Mouse (Mus musculus) kidney, embryonic 15.5 days (tissue): ENCODE measurements at regions not wholly inside any gene's neighbourhood (a gene's known extent, or its start where the extent isn't known, plus 50 kb on each side); places are given as distances from the start of the nearest gene placed in this dataset.
A peak's percentile ranks its signal among the peaks of the same experiment; 100 is the strongest.

Source experiments
- ATAC-seq: fragments of 200-750 bp; cut with Nextera tagmentation; replicated peaks from 2 replicates; pipeline ENCODE4 v1.8.0; 2017; ENCODE audit warnings: moderate TSS enrichment; ENCODE audit not compliant: low FRiP score
- H3K27ac ChIP-seq: fragments of 300-500 bp; sonication (generic); 2 replicates; pipeline ENCODE4 v1.5.1; 2015; ENCODE audit warnings: mild to moderate bottlenecking, inconsistent platforms
- H3K27me3 ChIP-seq: fragments of 300-500 bp; sonication (generic); 2 replicates; pipeline ENCODE4 v1.6.1; 2015; ENCODE audit warnings: inconsistent platforms
- H3K36me3 ChIP-seq: fragments of 300-500 bp; sonication (generic); 2 replicates; pipeline ENCODE4 v1.6.1; 2015; ENCODE audit warnings: inconsistent platforms
- H3K4me1 ChIP-seq: fragments of 300-500 bp; sonication (generic); 2 replicates; pipeline ENCODE4 v1.6.1; 2015; ENCODE audit warnings: inconsistent platforms
- H3K4me2 ChIP-seq: fragments of 300-500 bp; sonication (generic); 2 replicates; pipeline ENCODE4 v1.6.1; 2015; ENCODE audit warnings: moderate library complexity, mild to moderate bottlenecking, inconsistent platforms
- H3K4me3 ChIP-seq: fragments of 300-500 bp; sonication (generic); replicated peaks from 2 replicates; pipeline ENCODE4 v1.5.1; 2015; ENCODE audit warnings: mild to moderate bottlenecking, inconsistent platforms
- H3K9ac ChIP-seq: fragments of 300-500 bp; sonication (generic); 2 replicates; pipeline ENCODE4 v1.6.1; 2015; ENCODE audit warnings: mild to moderate bottlenecking, inconsistent platforms
- H3K9me3 ChIP-seq: fragments of 300-500 bp; sonication (generic); replicated peaks from 2 replicates; pipeline ENCODE4 v1.6.1; 2016; ENCODE audit warnings: inconsistent platforms
- WGBS: fragments of 180-500 bp; shearing (Covaris S2); methylation state at CpG from one replicate; pipeline ENCODE4 v1.1.7; 2015; ENCODE audit warnings: mixed read lengths; 5-methylcytosine and 5-hydroxymethylcytosine counted together

DNA sequence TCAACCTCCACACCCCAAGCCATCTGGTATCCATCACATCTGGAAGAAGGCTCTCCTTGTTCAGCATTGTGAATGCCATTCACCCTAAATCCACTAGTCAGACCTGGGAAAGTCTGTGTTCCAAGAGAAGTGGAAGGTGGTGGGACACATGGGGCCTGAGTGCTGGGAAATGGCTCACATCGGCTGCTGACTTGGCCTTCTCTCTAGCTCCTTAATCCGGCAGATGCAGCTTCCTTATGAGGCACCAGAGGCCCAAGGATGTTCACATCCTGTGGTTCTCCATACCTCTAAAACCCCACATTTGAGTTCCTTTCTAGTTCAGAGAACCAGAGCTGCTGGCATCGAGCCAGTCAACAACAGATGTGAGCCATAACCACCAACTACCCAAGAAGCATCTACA is 142.9 kb downstream of the Dad1 start:
- Histone ChIP-seq H3K4me1 (peaks cover 22% of the 10 kb centered on the region), H3K4me3 (no peak overlapping the region), H3K27ac (no peak overlapping the region), H3K9ac (no peak overlapping the region), H3K9me3 (no peaks in the 10 kb centered on the region), H3K4me2 (no peak overlapping the region), H3K27me3 (no peaks in the 10 kb centered on the region), H3K36me3 (no peaks in the 10 kb centered on the region)
- 81% methylated on average over 3 of the region's 3 CpGs for WGBS
- ATAC-seq: no peak

DNA sequence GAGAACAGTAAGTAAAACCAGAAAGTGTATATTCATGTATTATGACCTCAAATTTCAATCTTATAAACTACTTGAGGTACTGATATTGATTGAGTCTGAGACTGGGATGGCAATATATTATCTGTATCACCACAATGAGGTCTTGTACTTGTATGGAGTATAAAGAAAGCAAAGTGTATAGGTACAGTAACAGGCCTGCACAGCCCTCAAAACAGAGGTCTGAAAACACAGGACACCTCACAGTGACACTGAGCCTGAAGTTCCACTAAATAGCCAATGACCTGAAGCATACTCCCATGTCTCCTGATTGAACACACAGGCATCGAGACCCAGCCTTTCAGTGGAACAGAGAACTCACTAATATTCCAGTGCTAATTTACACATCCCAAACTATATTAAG is 144.8 kb downstream of the Dad1 start:
- Histone ChIP-seq H3K27ac (peak overlapping the region; percentile 19; the same call in 1 of the 2 replicates), H3K4me1 (peaks cover 22% of the 10 kb centered on the region)

DNA sequence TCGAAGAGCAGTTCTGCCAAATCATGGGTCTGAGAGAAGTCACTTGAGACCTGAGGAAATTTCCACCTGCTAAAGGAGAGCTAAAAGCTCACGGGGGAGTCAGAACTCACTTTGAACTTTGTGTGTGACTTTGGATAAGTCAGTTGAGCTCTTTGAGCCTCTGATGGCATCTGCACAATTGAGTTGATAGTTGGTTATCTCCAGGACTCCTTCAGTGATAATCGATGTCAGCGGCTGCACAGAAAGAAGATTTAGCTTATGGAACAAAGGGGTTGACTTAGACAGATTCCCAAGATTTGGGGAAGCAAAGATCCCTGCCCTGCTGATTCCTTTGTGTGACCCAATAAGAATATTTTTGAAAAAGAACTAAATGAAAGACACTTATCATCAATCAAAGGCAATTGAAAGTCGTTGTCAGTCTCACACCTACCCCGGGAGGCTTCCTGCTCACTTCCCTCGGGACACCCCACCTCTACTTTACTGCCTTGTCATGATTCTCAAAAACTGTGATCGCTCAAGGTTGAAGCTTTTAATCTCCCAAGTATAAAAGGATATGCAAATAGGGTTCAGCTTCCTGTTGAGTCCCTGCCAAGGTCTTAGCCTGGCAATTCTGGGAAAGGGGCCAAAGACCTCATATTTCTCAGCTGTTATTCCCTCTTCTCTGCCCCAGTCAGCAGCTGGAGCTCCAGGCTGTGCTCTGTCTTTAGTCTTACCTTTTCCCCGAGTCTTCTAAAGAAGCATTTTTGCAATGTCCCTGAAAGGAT is 145.4 kb downstream of the Dad1 start:
- H3K4me3 ChIP-seq: no peak overlapping the region
- 0 out of 2 replicates have a peak overlapping the region, but pooled peaks have one; percentile 14 for H3K4me2 ChIP-seq
- H3K4me1 ChIP-seq: peaks cover 22% of the 10 kb centered on the region
- H3K36me3 ChIP-seq: no peaks in the 10 kb centered on the region
- H3K27ac ChIP-seq: peak overlapping the region; percentile 19; the same call in 1 of the 2 replicates
- WGBS: 19% methylated on average over 9 of the region's 9 CpGs
- no peaks in the 10 kb centered on the region for H3K27me3 ChIP-seq
- ATAC-seq: peak; percentile 74; the same call in 1 of the 2 replicates
- no peaks in the 10 kb centered on the region for H3K9me3 ChIP-seq
- H3K9ac ChIP-seq: no peak overlapping the region

More for the DNA sequence above, 144.8 kb downstream of the Dad1 start:
- no peaks in the 10 kb centered on the region for H3K36me3 ChIP-seq
- no peak for ATAC-seq
- no peak overlapping the region for H3K4me2 ChIP-seq
- H3K9ac ChIP-seq: no peak overlapping the region
- no peak overlapping the region for H3K4me3 ChIP-seq
- 74% methylated on average over 1 of the region's 1 CpGs for WGBS
- no peaks in the 10 kb centered on the region for H3K9me3 ChIP-seq
- H3K27me3 ChIP-seq: no peaks in the 10 kb centered on the region

DNA sequence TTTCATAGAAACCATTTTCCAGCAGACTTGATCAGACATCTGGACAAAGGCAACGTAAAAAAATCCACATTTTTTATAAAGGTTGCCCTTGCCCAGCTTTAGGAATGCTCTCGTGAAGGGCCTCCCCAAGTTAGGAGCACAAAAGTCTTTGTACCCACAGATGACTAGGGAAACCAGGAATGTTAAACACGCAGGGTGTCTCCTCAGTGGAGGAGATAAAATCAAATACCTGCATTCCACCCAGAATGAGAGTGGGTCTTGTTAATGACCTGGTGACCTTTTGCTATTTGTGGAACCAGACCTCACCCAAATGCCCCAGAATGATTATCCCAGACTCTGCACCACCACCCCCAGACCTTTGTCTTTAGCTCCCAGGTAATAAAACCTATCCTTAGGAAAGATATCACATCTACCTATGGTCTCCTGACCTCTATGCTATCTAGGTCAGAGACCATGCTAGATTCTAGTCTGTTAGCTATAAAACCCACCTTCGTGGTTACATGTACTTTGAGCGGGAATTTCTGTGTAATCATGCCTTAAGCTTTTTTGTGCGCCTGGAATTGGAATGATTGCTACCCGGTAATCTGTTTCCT is 146.6 kb downstream of the Dad1 start:
- no peaks in the 10 kb centered on the region for H3K27me3 ChIP-seq
- H3K4me3 ChIP-seq: no peak overlapping the region
- H3K27ac ChIP-seq: peak overlapping the region; percentile 14; the same call in 1 of the 2 replicates
- ATAC-seq: no peak
- peaks cover 28% of the 10 kb centered on the region for H3K4me1 ChIP-seq
- H3K4me2 ChIP-seq: no peak overlapping the region
- H3K9me3 ChIP-seq: no peaks in the 10 kb centered on the region
- 82% methylated on average over 7 of the region's 7 CpGs for WGBS
- H3K9ac ChIP-seq: no peak overlapping the region
- H3K36me3 ChIP-seq: no peaks in the 10 kb centered on the region

DNA sequence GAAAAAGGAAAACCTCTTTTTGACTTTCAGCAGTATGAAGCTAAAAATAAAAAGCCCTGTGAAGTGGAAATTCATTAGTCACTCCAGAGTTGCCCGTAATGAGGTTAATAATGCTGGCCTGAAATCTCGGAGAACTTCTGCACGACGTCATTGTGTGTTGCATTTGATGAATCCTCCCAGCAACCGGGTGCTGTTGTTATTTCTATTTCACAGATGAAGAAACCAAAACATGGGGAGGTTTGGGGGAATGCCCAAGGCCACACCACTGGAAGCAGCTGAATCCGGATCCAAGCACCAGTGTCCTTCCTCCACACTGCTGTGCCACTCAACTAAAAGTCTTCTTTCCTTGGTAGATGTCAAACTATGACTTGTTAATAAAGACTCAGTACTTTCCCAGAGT is 149.7 kb downstream of the Dad1 start:
- Histone ChIP-seq H3K4me3 (no peak overlapping the region), H3K27ac (no peak overlapping the region), H3K9me3 (no peaks in the 10 kb centered on the region), H3K9ac (no peak overlapping the region), H3K4me2 (no peak overlapping the region), H3K27me3 (no peaks in the 10 kb centered on the region), H3K4me1 (peaks cover 29% of the 10 kb centered on the region), H3K36me3 (no peaks in the 10 kb centered on the region)
- 62% methylated on average over 6 of the region's 6 CpGs for WGBS
- no peak for ATAC-seq

DNA sequence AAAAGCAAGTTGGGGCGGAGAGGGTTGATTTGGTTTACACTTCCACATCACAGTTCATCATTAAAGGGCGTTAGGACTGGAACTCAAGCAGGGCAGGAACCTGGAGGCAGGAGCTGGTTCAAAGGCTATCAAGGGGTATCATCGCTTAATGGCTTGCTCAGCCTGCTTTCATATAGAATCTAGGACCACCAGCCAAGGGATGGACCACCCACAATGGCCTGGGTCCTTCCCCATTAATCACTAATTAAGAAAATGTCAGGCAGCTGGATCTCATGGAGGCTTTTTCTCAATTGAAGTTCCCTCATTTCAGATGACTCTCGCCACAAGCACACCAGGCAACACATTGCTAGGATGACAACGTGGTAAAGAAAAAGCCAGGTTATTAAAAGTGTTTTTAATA is 150.4 kb downstream of the Dad1 start:
- Histone ChIP-seq H3K4me2 (no peak overlapping the region), H3K9me3 (no peaks in the 10 kb centered on the region), H3K9ac (no peak overlapping the region), H3K27ac (no peak overlapping the region), H3K4me1 (peaks cover 24% of the 10 kb centered on the region), H3K4me3 (no peak overlapping the region), H3K27me3 (no peaks in the 10 kb centered on the region), H3K36me3 (no peaks in the 10 kb centered on the region)
- 79% methylated on average over 5 of the region's 5 CpGs for WGBS
- ATAC-seq: no peak

DNA sequence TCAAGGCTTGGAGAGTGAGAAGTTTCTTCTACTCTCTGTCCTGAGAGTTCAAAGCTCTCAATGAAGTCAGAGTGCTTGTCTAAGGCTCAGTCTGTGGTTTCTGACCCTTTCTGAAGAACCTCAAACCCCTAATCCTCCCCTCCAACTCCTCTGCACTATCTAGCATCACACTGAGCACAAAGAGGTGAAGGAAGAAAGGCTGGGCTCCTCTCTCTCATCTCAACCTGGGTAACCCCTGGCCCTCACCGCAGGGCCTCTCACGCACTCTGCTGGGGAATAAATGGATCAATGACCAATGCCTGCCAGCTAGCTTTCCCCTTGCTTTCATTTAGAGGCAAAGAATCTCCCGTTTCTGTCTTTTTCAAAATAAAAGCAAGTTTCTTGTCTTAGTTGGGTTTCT is 150.8 kb downstream of the Dad1 start:
- Histone ChIP-seq H3K27me3 (no peaks in the 10 kb centered on the region), H3K36me3 (no peaks in the 10 kb centered on the region), H3K4me2 (no peak overlapping the region), H3K27ac (no peak overlapping the region), H3K4me3 (no peak overlapping the region), H3K4me1 (peaks cover 24% of the 10 kb centered on the region), H3K9ac (no peak overlapping the region), H3K9me3 (no peaks in the 10 kb centered on the region)
- 79% methylated on average over 3 of the region's 3 CpGs for WGBS
- ATAC-seq: no peak

DNA sequence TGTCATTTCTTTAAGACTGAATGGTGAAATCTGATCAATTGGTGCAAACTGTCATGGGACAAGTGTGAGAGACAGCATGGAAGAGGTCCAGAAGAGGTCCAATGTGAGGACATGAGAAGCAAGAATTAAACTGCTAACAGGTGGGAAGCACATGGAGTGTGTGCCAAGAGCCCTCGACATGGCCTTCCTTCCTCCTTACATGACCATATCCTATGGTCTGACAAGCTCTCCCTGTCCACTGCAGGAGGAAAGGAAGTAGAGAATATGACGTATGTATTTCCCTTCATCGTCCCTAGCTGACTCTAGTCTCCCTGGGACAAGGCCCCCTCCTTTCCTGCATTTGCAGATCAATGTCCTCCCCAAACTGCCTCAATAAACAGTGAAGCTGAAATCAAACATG is 152.1 kb downstream of the Dad1 start:
- Histone ChIP-seq H3K9me3 (no peaks in the 10 kb centered on the region), H3K9ac (no peak overlapping the region), H3K36me3 (no peaks in the 10 kb centered on the region), H3K4me1 (peaks cover 28% of the 10 kb centered on the region), H3K4me2 (no peak overlapping the region), H3K27ac (no peak overlapping the region), H3K4me3 (no peak overlapping the region), H3K27me3 (no peaks in the 10 kb centered on the region)
- ATAC-seq: peak; percentile 40; the same call in 1 of the 2 replicates
- WGBS: 37% methylated on average over 3 of the region's 3 CpGs

DNA sequence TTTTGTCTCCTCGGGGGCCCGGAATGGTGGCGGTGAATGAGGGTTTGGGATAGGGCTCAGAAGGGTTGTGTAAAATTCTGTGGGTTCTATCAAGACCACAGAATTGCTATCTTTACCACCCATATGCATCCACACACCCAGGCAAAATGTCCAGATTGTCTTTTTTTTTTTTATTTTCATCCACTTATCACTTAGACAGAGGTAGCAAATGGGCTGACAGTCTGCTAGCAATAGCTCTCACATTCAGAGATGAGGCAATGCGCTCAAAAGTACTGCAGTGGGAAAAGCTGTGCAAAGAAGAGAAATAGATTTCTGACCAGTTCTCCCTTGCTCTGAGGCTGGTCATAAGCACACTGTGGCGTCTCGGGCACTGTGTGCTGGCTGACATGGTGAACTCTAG is 154.5 kb downstream of the Dad1 start:
- Histone ChIP-seq H3K9me3 (no peaks in the 10 kb centered on the region), H3K27ac (no peak overlapping the region), H3K4me2 (no peak overlapping the region), H3K4me3 (no peak overlapping the region), H3K4me1 (peaks cover 28% of the 10 kb centered on the region), H3K36me3 (no peaks in the 10 kb centered on the region), H3K27me3 (no peaks in the 10 kb centered on the region), H3K9ac (no peak overlapping the region)
- no peak for ATAC-seq
- WGBS: 86% methylated on average over 6 of the region's 6 CpGs

DNA sequence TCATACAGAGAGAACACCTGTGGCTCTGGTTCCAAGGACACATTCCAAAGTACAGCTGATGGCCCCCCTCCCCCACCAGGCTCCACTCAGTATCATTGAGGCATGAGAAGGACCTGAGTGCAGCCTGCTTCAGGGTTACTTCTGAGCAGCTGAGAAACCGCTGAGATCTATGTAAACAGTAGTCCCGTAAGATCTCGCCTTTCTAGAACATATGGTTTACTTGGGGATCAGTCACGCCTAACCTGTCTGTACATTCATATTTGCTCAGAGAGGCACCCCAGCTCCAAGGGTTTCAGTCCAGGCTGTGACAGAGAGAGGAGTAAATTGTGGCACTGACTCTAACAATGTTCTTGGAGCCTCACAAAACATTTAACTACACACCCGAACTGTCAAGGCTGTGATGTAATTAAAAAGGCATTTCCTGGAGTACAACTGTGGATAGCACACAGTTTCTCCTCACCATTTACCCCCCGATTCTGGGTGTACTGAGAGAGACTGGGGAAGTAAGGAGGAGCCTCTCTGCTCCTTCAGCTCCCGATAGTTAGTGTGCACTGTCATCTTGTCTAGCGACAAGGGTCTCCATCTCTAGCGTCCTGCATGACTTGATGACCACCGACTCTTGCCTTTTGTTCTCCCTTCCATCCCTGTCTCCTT is 155.7 kb downstream of the Dad1 start:
- ATAC-seq: no peak
- no peak overlapping the region for H3K27ac ChIP-seq
- peaks cover 28% of the 10 kb centered on the region for H3K4me1 ChIP-seq
- H3K27me3 ChIP-seq: no peaks in the 10 kb centered on the region
- H3K9ac ChIP-seq: no peak overlapping the region
- no peaks in the 10 kb centered on the region for H3K36me3 ChIP-seq
- no peak overlapping the region for H3K4me3 ChIP-seq
- H3K9me3 ChIP-seq: no peaks in the 10 kb centered on the region
- WGBS: 46% methylated on average over 10 of the region's 10 CpGs
- no peak overlapping the region for H3K4me2 ChIP-seq

DNA sequence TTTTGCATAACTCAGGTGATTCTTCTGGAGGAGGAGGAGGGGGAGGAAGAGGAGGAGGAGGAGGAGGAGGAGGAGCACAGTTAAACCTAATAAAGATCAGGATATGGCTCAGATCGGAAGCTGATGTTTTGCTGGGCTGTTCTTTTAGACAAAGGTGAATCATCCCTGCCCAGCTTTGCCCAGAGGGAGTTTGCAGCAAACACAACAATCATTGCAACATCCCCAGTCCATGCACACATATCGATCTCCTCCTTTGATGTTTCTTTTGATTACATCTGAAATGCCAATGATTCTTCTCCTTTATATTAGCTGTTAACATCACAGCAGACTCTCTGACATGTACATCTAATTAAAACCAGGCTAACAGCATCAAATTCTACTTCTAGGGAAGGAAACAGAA is 156.9 kb downstream of the Dad1 start:
- Histone ChIP-seq H3K36me3 (no peaks in the 10 kb centered on the region), H3K4me2 (no peak overlapping the region), H3K27me3 (no peaks in the 10 kb centered on the region), H3K27ac (no peak overlapping the region), H3K4me3 (no peak overlapping the region), H3K4me1 (peaks cover 20% of the 10 kb centered on the region), H3K9me3 (no peaks in the 10 kb centered on the region), H3K9ac (no peak overlapping the region)
- 50% methylated on average over 2 of the region's 2 CpGs for WGBS
- ATAC-seq: no peak

DNA sequence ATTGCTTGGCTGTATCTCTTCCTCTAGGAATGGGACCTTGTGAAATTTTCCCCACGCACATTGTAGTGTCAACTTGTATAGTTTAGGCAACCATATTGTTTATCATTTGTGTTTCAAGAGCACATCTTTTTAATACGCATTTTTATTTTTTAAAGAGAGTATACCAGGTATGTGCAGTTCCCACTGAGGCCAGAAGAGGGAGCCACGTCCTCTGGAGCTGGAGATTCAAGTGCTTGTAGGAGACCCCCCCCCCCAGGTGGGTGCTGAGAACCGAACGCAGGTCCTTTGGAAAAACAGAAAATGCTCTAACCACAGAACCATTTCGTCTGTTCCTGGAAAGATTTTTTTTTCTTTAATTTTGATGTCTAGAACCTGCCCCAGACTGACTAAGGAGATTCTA is 161.5 kb downstream of the Dad1 start:
- Histone ChIP-seq H3K27me3 (no peaks in the 10 kb centered on the region), H3K27ac (no peak overlapping the region), H3K9ac (no peak overlapping the region), H3K4me3 (no peak overlapping the region), H3K4me1 (peaks cover 2% of the 10 kb centered on the region; the same call in 1 of the 2 replicates), H3K4me2 (no peak overlapping the region), H3K36me3 (no peaks in the 10 kb centered on the region), H3K9me3 (no peaks in the 10 kb centered on the region)
- WGBS: 88% methylated on average over 6 of the region's 6 CpGs
- ATAC-seq: no peak
